Mouse (Mus musculus): ENCODE measurements at regions not wholly inside any gene's neighbourhood (a gene's known extent, or its start where the extent isn't known, plus 50 kb on each side); places are given as distances from the start of the nearest gene placed in this dataset.

- TF ChIP-seq CTCF (IDR thresholded peaks at IDR 0.05; ENCODE audit: low read depth, low read length) (no peak), POLR2A (IDR thresholded peaks at IDR 0.05; ENCODE audit: extremely low read depth, insufficient read depth, low read length) (no peak)
These were observed 124.0 kb upstream of the Ptprd start for GRCm38 (mm10) chr4:78335777-78336176.
